Mouse (Mus musculus) forebrain, embryonic 12.5 days (tissue): ENCODE measurements around the gene Gnpat. TPM values are rescaled to one million over a fixed set of nuclear protein-coding genes. Genes with fewer than 3 reads are reported as not detected.

ENCODE experiments used
- ATAC-seq: fragments of 200-750 bp; cut with Nextera tagmentation; 2 replicates; pipeline ENCODE4 v1.8.0; 2017; ENCODE audit warnings: moderate TSS enrichment; ENCODE audit not compliant: low FRiP score
- H3K27ac ChIP-seq: fragments of 300-500 bp; sonication (generic); 2 replicates; pipeline ENCODE4 v1.5.1; 2016; ENCODE audit warnings: mild to moderate bottlenecking
- H3K27me3 ChIP-seq: fragments of 300-500 bp; sonication (generic); 2 replicates; pipeline ENCODE4 v1.6.1; 2016; ENCODE audit warnings: mild to moderate bottlenecking
- H3K36me3 ChIP-seq: fragments of 300-500 bp; sonication (generic); replicated peaks from 2 replicates; pipeline ENCODE4 v1.6.1; 2016; ENCODE audit warnings: mild to moderate bottlenecking
- H3K4me1 ChIP-seq: fragments of 300-500 bp; sonication (generic); 2 replicates; pipeline ENCODE4 v1.6.1; 2016
- H3K4me2 ChIP-seq: fragments of 300-500 bp; sonication (generic); 2 replicates; pipeline ENCODE4 v1.6.1; 2016; ENCODE audit warnings: mild to moderate bottlenecking, moderate library complexity
- H3K4me3 ChIP-seq: fragments of 300-500 bp; sonication (generic); replicated peaks from 2 replicates; pipeline ENCODE4 v1.5.1; 2016; ENCODE audit warnings: mild to moderate bottlenecking
- H3K9ac ChIP-seq: fragments of 300-500 bp; sonication (generic); 2 replicates; pipeline ENCODE4 v1.6.1; 2016; ENCODE audit warnings: mild to moderate bottlenecking
- H3K9me3 ChIP-seq: fragments of 300-500 bp; sonication (generic); 2 replicates; pipeline ENCODE4 v1.6.1; 2016
- WGBS: fragments of 180-500 bp; shearing (Covaris S2); methylation state at CpG from one replicate; pipeline ENCODE4 v1.1.7; 2016; 5-methylcytosine and 5-hydroxymethylcytosine counted together
- polyA plus RNA-seq: library from polyadenylated mRNA; unstranded; fragments of >200 nt; fragmentation: Nextera tagmentation; extraction: Ambion mirVana; gene quantifications from 2 replicates; pipeline ENCODE4 v1.2.1, GENCODE M21; 2016

Gene Gnpat
- polyA plus RNA-seq, 1 experiment from 2014 or later: 131 TPM

GRCm38 (mm10) chr8:124853511-124853910 lies 9.3 kb upstream of the Gnpat start:
- Histone ChIP-seq H3K9ac (no peak overlapping the region), H3K4me1 (no peaks in the 10 kb centered on the region), H3K27ac (no peak overlapping the region), H3K9me3 (peaks cover 7% of the 10 kb centered on the region), H3K36me3 (peaks cover 60% of the 10 kb centered on the region), H3K27me3 (no peaks in the 10 kb centered on the region), H3K4me3 (no peak overlapping the region), H3K4me2 (no peak overlapping the region)
- no peak for ATAC-seq
- 95% methylated on average over 1 of the region's 1 CpGs for WGBS

- ATAC-seq: no peak
- Histone ChIP-seq H3K36me3 (peaks cover 63% of the 10 kb centered on the region), H3K4me2 (no peak overlapping the region), H3K9me3 (no peaks in the 10 kb centered on the region), H3K27ac (no peak overlapping the region), H3K4me3 (no peak overlapping the region), H3K9ac (no peak overlapping the region), H3K4me1 (peaks cover 18% of the 10 kb centered on the region), H3K27me3 (no peaks in the 10 kb centered on the region)
Observed at GRCm38 (mm10) chr8:124859466-124859865, 3.4 kb upstream of the Gnpat start.

GRCm38 (mm10) chr8:124860188-124860587 lies 2.6 kb upstream of the Gnpat start:
- H3K36me3 ChIP-seq: peaks cover 55% of the 10 kb centered on the region
- H3K4me3 ChIP-seq: no peak overlapping the region
- H3K27ac ChIP-seq: no peak overlapping the region
- peaks cover 21% of the 10 kb centered on the region for H3K4me1 ChIP-seq
- WGBS: 91% methylated on average over 3 of the region's 3 CpGs
- no peak overlapping the region for H3K9ac ChIP-seq
- no peaks in the 10 kb centered on the region for H3K27me3 ChIP-seq
- ATAC-seq: no peak
- no peaks in the 10 kb centered on the region for H3K9me3 ChIP-seq
- H3K4me2 ChIP-seq: no peak overlapping the region

- peaks cover 27% of the 10 kb centered on the region for H3K36me3 ChIP-seq
- peak overlapping the region; percentile 92 for H3K27ac ChIP-seq
- peaks cover 21% of the 10 kb centered on the region for H3K4me1 ChIP-seq
- peak overlapping the region; percentile 76 for H3K4me2 ChIP-seq
- H3K4me3 ChIP-seq: peak overlapping the region; percentile 94
- no peaks in the 10 kb centered on the region for H3K27me3 ChIP-seq
- H3K9me3 ChIP-seq: no peaks in the 10 kb centered on the region
- WGBS: under 1% methylated on average over 33 of the region's 33 CpGs
- peak; percentile 88 for ATAC-seq
- H3K9ac ChIP-seq: peak overlapping the region; percentile 94
Observed at GRCm38 (mm10) chr8:124863163-124863677, 387 bp downstream of the Gnpat start.

GRCm38 (mm10) chr8:124863729-124864128 lies 896 bp downstream of the Gnpat start:
- no peak for ATAC-seq
- peak overlapping the region; percentile 94 for H3K9ac ChIP-seq
- H3K27ac ChIP-seq: no peak overlapping the region
- peaks cover 21% of the 10 kb centered on the region for H3K4me1 ChIP-seq
- WGBS: 22% methylated on average over 8 of the region's 8 CpGs
- H3K36me3 ChIP-seq: peaks cover 22% of the 10 kb centered on the region
- peak overlapping the region; percentile 94 for H3K4me3 ChIP-seq
- H3K9me3 ChIP-seq: no peaks in the 10 kb centered on the region
- H3K27me3 ChIP-seq: no peaks in the 10 kb centered on the region
- peak overlapping the region; percentile 76 for H3K4me2 ChIP-seq

GRCm38 (mm10) chr8:124866669-124867068 lies 3.8 kb downstream of the Gnpat start:
- no peak overlapping the region for H3K4me3 ChIP-seq
- no peak overlapping the region for H3K27ac ChIP-seq
- H3K9ac ChIP-seq: no peak overlapping the region
- H3K4me1 ChIP-seq: peaks cover 19% of the 10 kb centered on the region
- H3K9me3 ChIP-seq: no peaks in the 10 kb centered on the region
- H3K4me2 ChIP-seq: no peak overlapping the region
- H3K36me3 ChIP-seq: peaks cover 12% of the 10 kb centered on the region
- no peak for ATAC-seq
- WGBS: 86% methylated on average over 3 of the region's 3 CpGs
- H3K27me3 ChIP-seq: no peaks in the 10 kb centered on the region

- WGBS: 84% methylated on average over 2 of the region's 2 CpGs
- H3K4me2 ChIP-seq: no peak overlapping the region
Observed at GRCm38 (mm10) chr8:124867126-124867525, 4.3 kb downstream of the Gnpat start.

GRCm38 (mm10) chr8:124869708-124870107 lies 6.9 kb downstream of the Gnpat start:
- Histone ChIP-seq H3K9me3 (no peaks in the 10 kb centered on the region), H3K27me3 (no peaks in the 10 kb centered on the region), H3K9ac (no peak overlapping the region), H3K4me1 (no peaks in the 10 kb centered on the region; the same call in 1 of the 2 replicates), H3K4me3 (no peak overlapping the region), H3K4me2 (no peak overlapping the region), H3K27ac (no peak overlapping the region), H3K36me3 (peaks cover 42% of the 10 kb centered on the region)
- ATAC-seq: no peak
- 92% methylated on average over 6 of the region's 6 CpGs for WGBS

More at GRCm38 (mm10) chr8:124867126-124867525, 4.3 kb downstream of the Gnpat start:
- Histone ChIP-seq H3K4me3 (no peak overlapping the region), H3K4me1 (peaks cover 14% of the 10 kb centered on the region), H3K36me3 (peaks cover 16% of the 10 kb centered on the region), H3K27ac (no peak overlapping the region), H3K27me3 (no peaks in the 10 kb centered on the region), H3K9ac (no peak overlapping the region), H3K9me3 (no peaks in the 10 kb centered on the region)
- ATAC-seq: no peak

- H3K4me1 ChIP-seq: no peaks in the 10 kb centered on the region; the same call in 1 of the 2 replicates
- ATAC-seq: no peak
- no peak overlapping the region for H3K4me3 ChIP-seq
- no peak overlapping the region for H3K9ac ChIP-seq
- H3K36me3 ChIP-seq: peaks cover 60% of the 10 kb centered on the region
- no peak overlapping the region for H3K4me2 ChIP-seq
- H3K27ac ChIP-seq: no peak overlapping the region
- WGBS: 90% methylated on average over 7 of the region's 7 CpGs
- no peaks in the 10 kb centered on the region for H3K9me3 ChIP-seq
- no peaks in the 10 kb centered on the region for H3K27me3 ChIP-seq
Observed at GRCm38 (mm10) chr8:124871474-124871873, 8.6 kb downstream of the Gnpat start.

GRCm38 (mm10) chr8:124872081-124872480 lies 9.2 kb downstream of the Gnpat start:
- ATAC-seq: no peak
- H3K36me3 ChIP-seq: peaks cover 66% of the 10 kb centered on the region

GRCm38 (mm10) chr8:124872690-124873089 lies 9.9 kb downstream of the Gnpat start:
- WGBS: 94% methylated on average over 5 of the region's 5 CpGs
- no peak for ATAC-seq
- peaks cover 72% of the 10 kb centered on the region for H3K36me3 ChIP-seq

More at GRCm38 (mm10) chr8:124872081-124872480, 9.2 kb downstream of the Gnpat start:
- 92% methylated on average over 7 of the region's 7 CpGs for WGBS
- H3K9me3 ChIP-seq: no peaks in the 10 kb centered on the region
- no peak overlapping the region for H3K9ac ChIP-seq
- H3K27me3 ChIP-seq: no peaks in the 10 kb centered on the region
- H3K4me1 ChIP-seq: no peaks in the 10 kb centered on the region; the same call in 1 of the 2 replicates
- H3K27ac ChIP-seq: no peak overlapping the region
- H3K4me2 ChIP-seq: no peak overlapping the region
- H3K4me3 ChIP-seq: no peak overlapping the region

GRCm38 (mm10) chr8:124878141-124878540 lies 15.3 kb downstream of the Gnpat start:
- Histone ChIP-seq H3K27ac (no peak overlapping the region), H3K4me3 (no peak overlapping the region), H3K27me3 (no peaks in the 10 kb centered on the region), H3K4me1 (no peaks in the 10 kb centered on the region), H3K36me3 (peaks cover 98% of the 10 kb centered on the region), H3K9ac (no peak overlapping the region), H3K4me2 (no peak overlapping the region), H3K9me3 (no peaks in the 10 kb centered on the region)
- 94% methylated on average over 5 of the region's 5 CpGs for WGBS
- no peak for ATAC-seq

More at GRCm38 (mm10) chr8:124872690-124873089, 9.9 kb downstream of the Gnpat start:
- Histone ChIP-seq H3K9me3 (no peaks in the 10 kb centered on the region), H3K27me3 (no peaks in the 10 kb centered on the region), H3K27ac (no peak overlapping the region), H3K4me1 (no peaks in the 10 kb centered on the region; the same call in 1 of the 2 replicates), H3K9ac (no peak overlapping the region), H3K4me3 (no peak overlapping the region), H3K4me2 (no peak overlapping the region)

- Histone ChIP-seq H3K4me3 (no peak overlapping the region), H3K9me3 (no peaks in the 10 kb centered on the region), H3K27ac (no peak overlapping the region), H3K9ac (no peak overlapping the region), H3K36me3 (peaks cover 98% of the 10 kb centered on the region), H3K4me1 (no peaks in the 10 kb centered on the region), H3K4me2 (no peak overlapping the region), H3K27me3 (no peaks in the 10 kb centered on the region)
- no peak for ATAC-seq
- 87% methylated on average over 10 of the region's 10 CpGs for WGBS
Observed at GRCm38 (mm10) chr8:124878946-124879526, 16.2 kb downstream of the Gnpat start.
